Mouse (Mus musculus) activated CD4-positive, CD25-positive, alpha-beta regulatory T cell, adult 4 months (primary cell): ENCODE measurements around the gene Prrt1. TPM values are rescaled to one million over a fixed set of nuclear protein-coding genes. Genes with fewer than 3 reads are reported as not detected.

ENCODE experiments used
- ATAC-seq: one replicate; pipeline ENCODE4 v1.8.0; 2017
- polyA plus RNA-seq, 2 experiments: library from polyadenylated mRNA; unstranded; fragments of 100-300 nt; shearing (Covaris generic); gene quantifications; one replicate each; pipeline ENCODE4 v1.2.1; 2017

Prrt1 gene
- polyA plus RNA-seq, 2 experiments from 2014 or later = 0.34 to 1.4 TPM

GRCm38 (mm10) chr17:34599891-34600290, 29.4 kb upstream of the Prrt1 start:
- ATAC-seq = no peak

- no peak for ATAC-seq
Observed at GRCm38 (mm10) chr17:34601796-34602195, 27.5 kb upstream of the Prrt1 start.

- ATAC-seq = peak; percentile 87
Observed at GRCm38 (mm10) chr17:34603375-34604060, 25.8 kb upstream of the Prrt1 start, which contains the start of gene Rnf5. Gene Rnf5 (minus strand): TSS chr17:34603690.

- ATAC-seq = peak; percentile 73
Observed at GRCm38 (mm10) chr17:34604061-34604508, 25.2 kb upstream of the Prrt1 start, which contains the start of gene Agpat1. Gene Agpat1 (plus strand): TSS chr17:34604262.

GRCm38 (mm10) chr17:34604511-34605237, 24.7 kb upstream of the Prrt1 start:
- no peak for ATAC-seq

- peak; percentile 13 for ATAC-seq
Observed at GRCm38 (mm10) chr17:34605609-34606008, 23.7 kb upstream of the Prrt1 start.

GRCm38 (mm10) chr17:34606186-34607039, 22.9 kb upstream of the Prrt1 start:
- ATAC-seq = no peak

- no peak for ATAC-seq
Observed at GRCm38 (mm10) chr17:34607997-34608396, 21.3 kb upstream of the Prrt1 start.

GRCm38 (mm10) chr17:34611050-34611449, 18.3 kb upstream of the Prrt1 start:
- ATAC-seq = no peak

GRCm38 (mm10) chr17:34613054-34613645, 16.2 kb upstream of the Prrt1 start:
- ATAC-seq = no peak

GRCm38 (mm10) chr17:34613830-34614229, 15.5 kb upstream of the Prrt1 start:
- no peak for ATAC-seq

GRCm38 (mm10) chr17:34615871-34616270, 13.5 kb upstream of the Prrt1 start, which contains the start of gene Egfl8:
Gene Egfl8 (minus strand): TSS chr17:34615971.
- no peak for ATAC-seq

GRCm38 (mm10) chr17:34618999-34619398, 10.3 kb upstream of the Prrt1 start:
- no peak for ATAC-seq

- no peak for ATAC-seq
Observed at GRCm38 (mm10) chr17:34621006-34621405, 8.3 kb upstream of the Prrt1 start.

- no peak for ATAC-seq
Observed at GRCm38 (mm10) chr17:34623161-34623560, 6.2 kb upstream of the Prrt1 start.

- ATAC-seq = no peak
Observed at GRCm38 (mm10) chr17:34624981-34625380, 4.4 kb upstream of the Prrt1 start.

- ATAC-seq = no peak
Observed at GRCm38 (mm10) chr17:34626062-34626772, 3.1 kb upstream of the Prrt1 start.

- no peak for ATAC-seq
Observed at GRCm38 (mm10) chr17:34626773-34627092, 2.6 kb upstream of the Prrt1 start.

GRCm38 (mm10) chr17:34627093-34627942, 2.0 kb upstream of the Prrt1 start:
- peak; percentile 66 for ATAC-seq

GRCm38 (mm10) chr17:34627943-34628643, 1.2 kb upstream of the Prrt1 start, which contains the start of gene Ppt2:
Gene Ppt2 (minus strand): TSS chr17:34628510.
- no peak for ATAC-seq
